Mouse (Mus musculus): ENCODE measurements around the gene Gba. TPM values are rescaled to one million over a fixed set of nuclear protein-coding genes. Genes with fewer than 3 reads are reported as not detected.

Gene Gba
- total and polyA plus RNA-seq, 3 experiments, result 63.6 to 65.3 (median 64.1) TPM

DNA sequence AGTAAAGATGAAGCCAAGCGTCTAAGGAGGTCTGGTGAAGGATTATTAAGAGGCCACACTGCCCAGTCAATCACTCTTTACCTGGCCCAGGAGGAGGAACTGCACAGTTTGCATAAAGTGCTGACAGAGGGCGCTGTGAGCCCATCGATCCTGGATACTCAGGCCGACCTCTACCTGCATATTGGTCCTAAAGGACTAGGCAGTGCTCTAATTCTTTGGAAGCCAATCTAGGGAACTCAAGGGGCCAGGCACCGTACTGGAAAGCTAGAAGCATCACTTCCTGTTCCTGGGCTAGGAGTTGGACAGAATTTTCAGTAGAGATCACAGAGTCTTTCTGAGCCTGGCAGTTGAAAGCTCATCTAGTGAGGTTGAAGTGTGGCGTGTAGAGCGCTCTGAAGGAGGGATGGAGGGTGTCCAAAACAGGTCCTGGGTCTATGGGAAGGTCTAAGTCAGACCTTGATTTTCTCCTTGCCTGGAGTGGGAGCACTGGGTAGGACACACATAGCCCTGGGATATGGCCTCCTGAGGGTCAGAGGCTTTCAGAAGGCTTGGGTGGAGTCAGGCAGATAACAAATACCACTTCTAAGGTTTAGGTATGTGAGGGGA is 47.8 kb downstream of the Gba start (continued):
- TF ChIP-seq ZKSCAN1 (IDR thresholded peaks at IDR 0.05; ENCODE audit: borderline replicate concordance, low read depth, low read length) (no peak), CHD1 (IDR thresholded peaks at IDR 0.05; ENCODE audit: low read depth, low read length) (no peak), SIN3A (IDR thresholded peaks at IDR 0.05; ENCODE audit: low read length) (no peak), JUN (IDR thresholded peaks at IDR 0.05; ENCODE audit: insufficient read depth, low read depth, low read length) (no peak), RAD21 (IDR thresholded peaks at IDR 0.05; ENCODE audit: low read depth, low read length) (peak; percentile 92), HCFC1 (IDR thresholded peaks at IDR 0.05; ENCODE audit: low read depth, low read length) (no peak), PAX5 (IDR thresholded peaks at IDR 0.05; ENCODE audit: low read length) (no peak)

DNA sequence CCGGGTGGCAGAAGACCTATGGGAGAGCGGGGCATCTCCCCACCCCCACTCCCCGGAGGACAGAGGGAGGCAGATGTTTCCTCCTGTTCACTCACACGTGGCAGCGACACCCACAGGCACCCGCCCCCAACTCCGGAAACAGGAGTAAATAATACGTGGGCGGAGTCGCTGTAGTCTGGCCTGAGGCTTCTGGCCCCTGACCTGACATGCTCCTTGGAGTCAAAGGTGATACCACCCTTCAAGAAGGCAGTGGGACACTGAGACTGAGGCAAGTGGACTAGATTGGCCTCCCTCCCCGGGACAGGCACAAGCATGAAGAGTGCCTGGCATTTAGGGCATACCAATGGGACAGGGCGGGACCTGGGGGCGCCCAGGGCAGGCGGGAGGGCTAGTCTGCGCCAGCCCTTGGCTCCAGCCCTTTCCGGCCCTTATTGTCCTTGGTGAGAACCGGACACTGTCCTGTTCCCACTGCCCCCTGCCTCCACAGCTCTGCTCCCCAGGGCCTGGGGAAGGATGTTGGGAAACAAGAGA is 48.7 kb downstream of the Gba start:
- Histone ChIP-seq H3K9ac (ENCODE audit: insufficient read depth, low read depth) (peak overlapping the region; percentile 52), H3K79me2 (replicated peaks; ENCODE audit: control insufficient read depth, extremely low read depth, insufficient read depth, poor library complexity, severe bottlenecking) (peaks cover 17% of the 10 kb centered on the region), H3K4me1 (ENCODE audit: control insufficient read depth in 1 of 2, insufficient read depth in 2 of 2) (peaks cover 10 to 47% of the 10 kb centered on the region in 2 experiments), H3K36me3 (replicated peaks in 1 of 2; ENCODE audit: control insufficient read depth in 1 of 2, insufficient read depth in 1 of 2, low read length in 1 of 2) (peaks cover 14 to 24% of the 10 kb centered on the region in 2 experiments), H3K4me3 (replicated peaks in 1 of 3; ENCODE audit: low read depth in 2 of 3, low read length in 2 of 3, poor library complexity in 1 of 3) (peak overlapping the region; percentile 62 to 66 (median 63)), H3K27ac (ENCODE audit: insufficient read depth, low read depth) (peak overlapping the region; percentile 52; the same call in 1 of the 2 replicates), H3K4me2 (ENCODE audit: insufficient read depth, low read depth, poor library complexity, severe bottlenecking) (peak overlapping the region; percentile 94), H3K9me3 (replicated peaks; ENCODE audit: low read length) (peaks cover 5% of the 10 kb centered on the region), H3K27me3 (replicated peaks) (no peaks in the 10 kb centered on the region)
- DNase-seq (ENCODE audit: extremely low read depth), result peak; percentile 90
- dilution Hi-C loops (cut with MboI; ENCODE audit: extremely low pct_ligation_motif_present, extremely low pct_unique_long_range_greater_than_20kb, low sequenced_read_pairs), result no loop called here
- in situ Hi-C loops (cut with MboI; ENCODE audit: low pct_ligation_motif_present, low pct_unique_long_range_greater_than_20kb, low sequenced_read_pairs), result no loop called here
- no peak for TF ChIP-seq PAX5 (IDR thresholded peaks at IDR 0.05; ENCODE audit: low read length)
- no peak for TF ChIP-seq RAD21 (IDR thresholded peaks at IDR 0.05; ENCODE audit: low read depth, low read length)
- no peak for TF ChIP-seq SMC3 (IDR thresholded peaks at IDR 0.05; ENCODE audit: low read depth, low read length)
- no peak for TF ChIP-seq ZNF384 (IDR thresholded peaks at IDR 0.05; ENCODE audit: low read depth, low read length)
- no peak for TF ChIP-seq CHD1 (IDR thresholded peaks at IDR 0.05; ENCODE audit: low read depth, low read length)
- 0 out of 2 replicates have a peak, but pooled peaks have one; percentile 40 for TF ChIP-seq NELFE (IDR thresholded peaks at IDR 0.05; ENCODE audit: low read depth, low read length)
- TF ChIP-seq CHD2 (IDR thresholded peaks at IDR 0.05; ENCODE audit: low read length), result peak; percentile 94
- peak; percentile 40; the same call in 1 of the 2 replicates for TF ChIP-seq NRF1 (IDR thresholded peaks at IDR 0.05; ENCODE audit: low read depth, low read length)
- no peak for TF ChIP-seq E2F4 (IDR thresholded peaks at IDR 0.05; ENCODE audit: insufficient replicate concordance, low read depth, low read length)
- TF ChIP-seq SIN3A (IDR thresholded peaks at IDR 0.05; ENCODE audit: low read length), result peak; percentile 93
- TF ChIP-seq RCOR1 (conservative IDR thresholded peaks at IDR 0.05; ENCODE audit: low read depth, low read length), result peak; percentile 54; the same call in 1 of the 2 replicates
- 0 out of 2 replicates have a peak, but pooled peaks have one; percentile 10 for TF ChIP-seq UBTF (IDR thresholded peaks at IDR 0.05; ENCODE audit: low read depth, low read length)
- no peak for TF ChIP-seq GABPA (IDR thresholded peaks at IDR 0.05; ENCODE audit: insufficient replicate concordance, low read depth, low read length)
- TF ChIP-seq ZKSCAN1 (IDR thresholded peaks at IDR 0.05; ENCODE audit: borderline replicate concordance, low read depth, low read length), result no peak
- TF ChIP-seq TCF12 (IDR thresholded peaks at IDR 0.05; ENCODE audit: low read depth, low read length), result peak; percentile 92
- peak; percentile 47 for TF ChIP-seq HCFC1 (IDR thresholded peaks at IDR 0.05; ENCODE audit: low read depth, low read length)
- peak; percentile 74 for TF ChIP-seq ELF1 (IDR thresholded peaks at IDR 0.05; ENCODE audit: low read depth, low read length)
- TF ChIP-seq MXI1 (IDR thresholded peaks at IDR 0.05; ENCODE audit: low read depth, low read length), result peak; percentile 97
- no peak for TF ChIP-seq ZC3H11A (IDR thresholded peaks at IDR 0.05; ENCODE audit: low read depth, low read length)
- no peak for TF ChIP-seq KAT2A (IDR thresholded peaks at IDR 0.05; ENCODE audit: insufficient replicate concordance, low read length)
- TF ChIP-seq MAX (IDR thresholded peaks at IDR 0.05; ENCODE audit: low read length), result peak; percentile 91
- no peak for TF ChIP-seq JUND (conservative IDR thresholded peaks at IDR 0.05; ENCODE audit: low read depth, low read length)
- TF ChIP-seq MEF2A (IDR thresholded peaks at IDR 0.05; ENCODE audit: borderline replicate concordance, low read depth, low read length), result no peak; the same call in 1 of the 2 replicates
- TF ChIP-seq EP300 (IDR thresholded peaks at IDR 0.05; ENCODE audit: low read length), result peak; percentile 65
- TF ChIP-seq TBP (conservative IDR thresholded peaks at IDR 0.05; ENCODE audit: low read depth, low read length), result no peak
- TF ChIP-seq MAFK (IDR thresholded peaks at IDR 0.05; ENCODE audit: insufficient replicate concordance, low read length), result no peak
- no peak for TF ChIP-seq JUN (IDR thresholded peaks at IDR 0.05; ENCODE audit: insufficient read depth, low read depth, low read length)
- TF ChIP-seq BHLHE40 (IDR thresholded peaks at IDR 0.05; ENCODE audit: low read depth, low read length), result peak; percentile 87
- TF ChIP-seq ETS1 (conservative IDR thresholded peaks at IDR 0.05; ENCODE audit: low read depth, low read length), result peak; percentile 70
- peak; percentile 70 for TF ChIP-seq IRF4 (IDR thresholded peaks at IDR 0.05; ENCODE audit: low read depth, low read length)
- TF ChIP-seq MAZ (IDR thresholded peaks at IDR 0.05; ENCODE audit: low read depth, low read length), result 0 out of 2 replicates have a peak, but pooled peaks have one; percentile 60
- peak in 1 of 2 experiments; percentile 25; a peak in 2 of 4 replicates for TF ChIP-seq CTCF (conservative IDR thresholded peaks at IDR 0.05 in 1 of 2, IDR thresholded peaks at IDR 0.05 in 1 of 2; ENCODE audit: low read depth in 2 of 2, low read length in 2 of 2)
- TF ChIP-seq POLR2A (IDR thresholded peaks at IDR 0.05; ENCODE audit: low read depth, low read length), result peak; percentile 58; the same call in 1 of the 2 replicates
- no peak; the same call in 1 of the 2 replicates for TF ChIP-seq USF1 (IDR thresholded peaks at IDR 0.05; ENCODE audit: low read depth, low read length)

All from CH12.LX (cell line).